Mouse (Mus musculus) liver, embryonic 11.5 days (tissue): ENCODE results near the gene Nfia. TPM values are rescaled to one million over a fixed set of nuclear protein-coding genes. Genes with fewer than 3 reads are reported as not detected.

Experiments
- ATAC-seq: fragments of 200-750 bp; cut with Nextera tagmentation; replicated peaks from 2 replicates; pipeline ENCODE4 v1.8.0; 2017; ENCODE audit warnings: moderate number of reproducible peaks, mild to moderate bottlenecking, moderate TSS enrichment, moderate library complexity; ENCODE audit not compliant: low FRiP score
- DNase-seq: peaks from one replicate; pipeline ENCODE4 v3.0.0-alpha.2; 2017; ENCODE audit warnings: low spot score
- H3K27ac ChIP-seq: fragments of 300-500 bp; sonication (generic); 2 replicates; pipeline ENCODE4 v1.5.1; 2014; ENCODE audit warnings: mild to moderate bottlenecking, low read depth, low read length, control low read depth
- H3K27me3 ChIP-seq: fragments of 300-500 bp; sonication (generic); replicated peaks from 2 replicates; pipeline ENCODE4 v1.6.1; 2014; ENCODE audit warnings: low read length, mixed read lengths; ENCODE audit not compliant: control insufficient read depth, insufficient read depth
- H3K36me3 ChIP-seq: fragments of 300-500 bp; sonication (generic); 2 replicates; pipeline ENCODE4 v1.6.1; 2014; ENCODE audit warnings: mild to moderate bottlenecking, low read length, moderate library complexity, mixed read lengths; ENCODE audit not compliant: control insufficient read depth, insufficient read depth
- H3K4me1 ChIP-seq: fragments of 300-500 bp; sonication (generic); replicated peaks from 2 replicates; pipeline ENCODE4 v1.6.1; 2014; ENCODE audit warnings: low read length, mixed read lengths; ENCODE audit not compliant: control insufficient read depth, insufficient read depth
- H3K4me2 ChIP-seq: fragments of 300-500 bp; sonication (generic); 2 replicates; pipeline ENCODE4 v1.6.1; 2014; ENCODE audit warnings: mild to moderate bottlenecking, control low read depth, moderate library complexity
- H3K4me3 ChIP-seq: fragments of 300-500 bp; sonication (generic); 2 replicates; pipeline ENCODE4 v1.5.1; 2014; ENCODE audit warnings: low read depth, low read length, control low read depth
- H3K9ac ChIP-seq: fragments of 300-500 bp; sonication (generic); 2 replicates; pipeline ENCODE4 v1.6.1; 2014; ENCODE audit warnings: low read depth, low read length, control low read depth
- H3K9me3 ChIP-seq: fragments of 300-500 bp; sonication (generic); 2 replicates; pipeline ENCODE4 v1.6.1; 2016; ENCODE audit warnings: low read length, inconsistent platforms, mixed read lengths; ENCODE audit not compliant: control insufficient read depth
- WGBS: fragments of 180-500 bp; shearing (Covaris S2); extraction: QIAGEN DNeasy Blood & Tissue Kit; methylation state at CpG from one replicate; pipeline ENCODE4 v1.1.7; 2014; 5-methylcytosine and 5-hydroxymethylcytosine counted together
- polyA plus RNA-seq: library from polyadenylated mRNA; unstranded; fragments of >200 nt; fragmentation: Nextera tagmentation; extraction: Ambion mirVana; gene quantifications from 2 replicates; pipeline ENCODE4 v1.2.1, GENCODE M21; 2014

The Nfia gene
- polyA plus RNA-seq, 1 experiment from 2014 or later: 11.3 TPM

GRCm38 (mm10) chr4:97777706-97778176, 5.2 kb downstream of the Nfia start, which contains the start of gene E130114P18Rik:
E130114P18Rik (minus strand) TSS chr4:97778078.
- DNase-seq: peak; percentile 63
- Histone ChIP-seq H3K27ac (peak within 1 kb of the TSS; percentile 78), H3K36me3 (no peaks in the 10 kb centered on the region), H3K4me2 (peak within 1 kb of the TSS; percentile 86), H3K9me3 (no peaks in the 10 kb centered on the region), H3K4me3 (peak within 1 kb of the TSS; percentile 71), H3K27me3 (peaks cover 64% of the 10 kb centered on the region), H3K4me1 (peaks cover 10% of the 10 kb centered on the region), H3K9ac (peak within 1 kb of the TSS; percentile 67)
- WGBS: under 1% methylated on average over 32 of the region's 37 CpGs
- peak; percentile 60 for ATAC-seq

DNA sequence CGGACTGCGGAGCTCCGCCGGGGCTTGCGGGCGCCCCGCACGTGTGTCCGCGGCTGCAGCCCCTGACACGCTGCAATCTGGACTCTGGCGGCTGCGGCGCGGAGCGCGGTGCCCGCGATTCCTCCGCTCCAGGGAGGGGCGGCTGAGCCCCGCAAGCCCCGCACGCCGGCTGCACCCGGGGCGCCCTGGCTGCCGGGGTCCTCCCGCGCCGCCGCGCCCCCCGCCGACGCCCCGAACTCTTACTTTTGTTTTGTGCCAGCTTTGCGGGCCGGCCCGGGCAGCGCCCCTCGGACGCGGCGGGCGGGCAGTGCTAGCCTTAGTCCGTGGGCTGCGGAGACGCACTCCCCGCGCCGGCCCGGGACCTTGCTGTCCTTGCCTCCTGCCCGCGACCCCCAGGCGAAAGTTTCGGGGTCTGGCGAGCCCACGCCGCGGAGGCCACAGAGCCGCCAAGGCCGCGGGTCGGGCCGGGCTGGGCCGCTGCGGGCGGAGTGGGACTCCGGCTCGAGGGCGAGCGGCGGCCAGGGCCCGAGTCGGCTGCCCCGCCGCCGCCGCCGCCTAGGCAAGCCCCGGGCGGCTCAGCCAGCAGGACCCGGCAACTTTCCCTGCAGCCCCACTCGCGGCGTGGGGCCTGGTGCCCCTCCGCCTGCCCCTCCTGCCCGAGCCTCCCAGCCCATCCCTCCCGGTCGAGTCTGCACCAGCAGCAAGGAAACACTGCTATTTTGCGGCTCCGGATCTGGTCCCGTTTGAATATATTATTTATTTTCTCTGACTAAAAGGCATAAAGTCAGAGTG, 5.9 kb downstream of the Nfia start:
- no peak for ATAC-seq
- H3K27ac ChIP-seq: peak overlapping the region; percentile 78; the same call in 1 of the 2 replicates
- H3K9me3 ChIP-seq: no peaks in the 10 kb centered on the region
- peak overlapping the region; percentile 71 for H3K4me3 ChIP-seq
- H3K4me1 ChIP-seq: peaks cover 10% of the 10 kb centered on the region
- peak; percentile 56 for DNase-seq
- peak overlapping the region; percentile 67 for H3K9ac ChIP-seq
- peak overlapping the region; percentile 86 for H3K4me2 ChIP-seq
- no peaks in the 10 kb centered on the region for H3K36me3 ChIP-seq
- H3K27me3 ChIP-seq: peaks cover 64% of the 10 kb centered on the region
- WGBS: under 1% methylated on average over 91 of the region's 94 CpGs

GRCm38 (mm10) chr4:97779003-97779930, 6.7 kb downstream of the Nfia start:
- peaks cover 5% of the 10 kb centered on the region for H3K4me1 ChIP-seq
- ATAC-seq (no peak), DNase-seq (no peak)
- peak overlapping the region; percentile 86 for H3K4me2 ChIP-seq
- H3K9ac ChIP-seq: peak overlapping the region; percentile 67
- peak overlapping the region; percentile 78; the same call in 1 of the 2 replicates for H3K27ac ChIP-seq
- peak overlapping the region; percentile 71 for H3K4me3 ChIP-seq
- H3K36me3 ChIP-seq: no peaks in the 10 kb centered on the region
- WGBS: 21% methylated on average over 18 of the region's 18 CpGs
- H3K27me3 ChIP-seq: peaks cover 57% of the 10 kb centered on the region
- no peaks in the 10 kb centered on the region for H3K9me3 ChIP-seq

DNA sequence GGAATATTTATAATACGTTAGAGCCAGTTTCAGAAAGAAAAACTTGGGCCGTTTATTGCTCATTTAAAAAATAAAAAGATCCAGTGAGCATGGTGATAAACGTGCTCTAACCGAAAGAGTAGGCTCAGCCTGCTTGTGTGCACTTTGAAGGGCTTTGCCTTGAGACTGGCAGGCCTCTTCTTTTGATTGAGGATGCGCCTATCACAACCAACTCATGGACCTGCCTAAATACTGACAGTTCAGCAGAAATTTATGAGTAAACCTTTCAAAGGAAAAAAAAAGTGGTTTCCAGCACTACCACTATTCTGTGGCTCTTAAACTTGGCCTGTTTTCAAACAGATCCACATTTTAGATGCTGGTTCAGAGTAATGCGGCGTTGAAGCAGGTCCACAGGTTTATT, 7.5 kb downstream of the Nfia start:
- H3K27me3 ChIP-seq: peaks cover 51% of the 10 kb centered on the region
- H3K9me3 ChIP-seq: no peaks in the 10 kb centered on the region
- 63% methylated on average over 7 of the region's 7 CpGs for WGBS
- H3K27ac ChIP-seq: no peak overlapping the region
- no peaks in the 10 kb centered on the region for H3K36me3 ChIP-seq
- peaks cover under 1% of the 10 kb centered on the region for H3K4me1 ChIP-seq
- H3K9ac ChIP-seq: no peak overlapping the region
- H3K4me2 ChIP-seq: peak overlapping the region; percentile 86; the same call in 1 of the 2 replicates
- DNase-seq (no peak), ATAC-seq (no peak)
- no peak overlapping the region for H3K4me3 ChIP-seq

DNA sequence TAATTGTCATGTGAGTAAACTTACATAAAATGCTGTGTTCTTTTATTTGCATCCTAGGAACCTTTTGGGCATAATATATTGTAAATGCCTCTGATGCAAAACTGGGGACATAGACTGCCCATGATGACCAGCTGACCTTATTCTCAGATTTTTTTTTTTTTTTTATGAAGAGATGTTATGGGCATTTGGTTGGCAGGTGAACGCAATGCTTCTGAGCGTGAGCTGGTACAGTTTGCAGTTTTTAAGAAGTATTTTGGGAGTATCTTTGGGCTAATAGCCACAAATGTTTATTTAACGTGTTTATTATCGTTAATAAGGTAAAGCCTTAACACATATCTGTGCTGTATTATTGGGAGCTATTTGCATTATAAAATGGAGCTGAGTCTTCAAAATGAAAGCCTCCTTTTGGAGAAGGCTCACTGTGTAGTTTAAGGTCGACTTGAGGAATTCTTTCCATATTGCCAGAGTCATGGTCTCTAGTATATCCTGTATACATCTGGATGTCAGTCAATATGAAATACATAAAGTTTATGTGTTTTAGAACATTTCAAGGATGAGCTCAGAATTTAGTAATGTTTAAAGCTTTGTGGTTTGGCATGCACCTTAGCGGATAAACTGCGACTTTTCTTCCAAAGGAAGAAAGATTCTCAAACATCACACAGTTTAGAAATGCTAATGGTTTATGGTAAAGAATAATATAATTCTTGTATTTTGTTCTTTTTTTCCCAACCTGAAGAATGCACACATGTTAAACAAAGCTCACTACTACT, 8.3 kb downstream of the Nfia start:
- ATAC-seq: no peak
- H3K27me3 ChIP-seq: peaks cover 45% of the 10 kb centered on the region
- 82% methylated on average over 7 of the region's 7 CpGs for WGBS

GRCm38 (mm10) chr4:97782069-97782468, 9.5 kb downstream of the Nfia start:
- Histone ChIP-seq H3K4me1 (no peaks in the 10 kb centered on the region; the same call in 1 of the 2 replicates), H3K27me3 (peaks cover 33% of the 10 kb centered on the region), H3K9ac (no peak overlapping the region), H3K4me3 (no peak overlapping the region), H3K36me3 (no peaks in the 10 kb centered on the region), H3K27ac (no peak overlapping the region), H3K9me3 (no peaks in the 10 kb centered on the region), H3K4me2 (no peak overlapping the region)
- no peak for DNase-seq
- ATAC-seq: no peak
- 77% methylated on average over 3 of the region's 3 CpGs for WGBS

More for the DNA sequence above, 8.3 kb downstream of the Nfia start:
- Histone ChIP-seq H3K9me3 (no peaks in the 10 kb centered on the region), H3K4me2 (no peak overlapping the region), H3K4me3 (no peak overlapping the region), H3K4me1 (no peaks in the 10 kb centered on the region; the same call in 1 of the 2 replicates), H3K36me3 (no peaks in the 10 kb centered on the region), H3K9ac (no peak overlapping the region), H3K27ac (no peak overlapping the region)
- no peak for DNase-seq

DNA sequence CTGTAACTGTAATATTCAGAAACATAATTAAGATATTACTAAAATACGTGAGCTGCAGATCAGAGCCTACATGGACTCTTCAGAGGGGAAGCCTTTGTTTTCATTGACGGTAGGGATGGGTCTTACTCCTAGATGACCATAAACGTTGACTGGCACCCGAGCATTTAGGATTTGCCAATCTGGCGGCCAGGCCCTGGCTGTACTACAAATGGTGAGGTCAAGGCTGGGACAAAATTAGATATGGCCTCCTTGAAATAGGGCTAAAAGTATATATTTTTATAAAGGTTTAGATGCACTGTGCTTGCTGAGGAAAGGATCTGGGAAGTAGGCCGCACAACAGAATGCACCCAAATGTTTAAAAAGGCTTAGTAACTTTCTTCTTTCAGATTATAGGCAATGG, 10.0 kb downstream of the Nfia start:
- no peak overlapping the region for H3K9ac ChIP-seq
- no peak overlapping the region for H3K4me3 ChIP-seq
- H3K4me1 ChIP-seq: no peaks in the 10 kb centered on the region
- H3K27me3 ChIP-seq: peaks cover 29% of the 10 kb centered on the region
- no peak overlapping the region for H3K27ac ChIP-seq
- no peak for ATAC-seq
- DNase-seq: no peak
- WGBS: 89% methylated on average over 6 of the region's 6 CpGs
- no peaks in the 10 kb centered on the region; the same call in 1 of the 2 replicates for H3K36me3 ChIP-seq
- H3K9me3 ChIP-seq: no peaks in the 10 kb centered on the region
- no peak overlapping the region for H3K4me2 ChIP-seq
